In genomic region chr7:3320856-3321255, GRCm38 (mm10) we compare ENCODE assay signal across 16 mouse cellular contexts. TPM values are rescaled to one million over a fixed set of nuclear protein-coding genes. Genes with fewer than 3 reads are reported as not detected.
"Had no signal": no experiment of that assay in that cellular context is flagged by ENCODE, and none has a peak within 500 bp of the region (broad histone marks: within the 10 kb centered on the region; RNA-seq: fewer than 3 reads in every experiment).

No protein-coding gene starts in this region.

- H3K4me1 ChIP-seq: megakaryocyte, embryonic 14.5 days; midbrain, embryonic 15.5 days; neural tube, embryonic 12.5 days had no signal

- H3K27ac ChIP-seq: macrophage; midbrain, embryonic 13.5 days; midbrain, embryonic 15.5 days; neural tube, embryonic 12.5 days had no signal

- ATAC-seq: midbrain, embryonic 13.5 days; midbrain, embryonic 15.5 days had no signal

- H3K36me3 ChIP-seq: midbrain, embryonic 13.5 days; midbrain, embryonic 15.5 days; neural tube, embryonic 12.5 days had no signal

- H3K4me3 ChIP-seq: megakaryocyte, embryonic 14.5 days; midbrain, embryonic 13.5 days; midbrain, embryonic 15.5 days; neural tube, embryonic 12.5 days had no signal

- H3K9me3 ChIP-seq: megakaryocyte, embryonic 14.5 days; midbrain, embryonic 13.5 days; midbrain, embryonic 15.5 days; neural tube, embryonic 12.5 days had no signal

- DNase-seq: lung, adult 18-20 months; lung, embryonic 14.5 days; lung, postnatal 10 days; right cerebral cortex, postnatal 14 days; thymus, adult 18-20 months; thymus, postnatal 14 days; thymus, postnatal 36 days had no signal

- H3K27me3 ChIP-seq: midbrain, embryonic 13.5 days; midbrain, embryonic 15.5 days; neural tube, embryonic 12.5 days had no signal

RNA-seq across cellular contexts. Expression of gene Cacng7, which starts 11.9 kb away (rescaled TPM):
- total RNA-seq: megakaryocyte progenitor cell, adult 5-6 weeks; monocyte, adult 5-6 weeks; neutrophil, adult 5-6 weeks had no signal
- polyA plus RNA-seq: liver, embryonic 16.5 days; macrophage had no signal

RNA-seq across cellular contexts. Expression of gene Prkcg, which starts 31.9 kb away (rescaled TPM):
- polyA plus RNA-seq: liver, embryonic 16.5 days had no signal
